In the genomic region with DNA sequence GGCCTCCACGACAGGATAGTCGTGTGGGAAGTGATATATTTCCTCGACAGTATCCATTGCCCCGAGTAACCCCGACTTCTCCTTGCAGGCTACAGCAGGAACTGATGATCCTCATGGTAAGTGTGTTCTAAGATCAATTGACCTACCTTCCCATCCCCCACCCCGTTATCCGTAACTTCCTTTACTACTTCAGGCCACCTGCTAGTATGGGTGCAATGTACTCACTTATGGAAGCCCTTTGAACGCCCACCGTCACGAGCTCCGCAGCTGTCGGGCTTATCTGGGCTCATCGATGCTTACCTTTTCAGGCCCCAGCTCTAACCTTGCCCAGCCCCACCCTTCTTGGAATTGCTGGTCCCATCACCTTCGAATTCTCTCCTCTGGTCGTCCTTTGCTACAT, we compare ENCODE assay signal across 8 mouse cellular contexts. TPM values are rescaled to one million over a fixed set of nuclear protein-coding genes. Genes with fewer than 3 reads are reported as not detected.
DNase-seq lines count a peak whose midpoint lies in the region; ATAC-seq and TF ChIP-seq lines count a peak whose summit lies in the region.

No protein-coding gene starts in this region.

- H3K36me3 ChIP-seq in neural tube, embryonic 11.5 days (ENCODE audit: control insufficient read depth, insufficient read depth, low read length): peaks cover 8% of the 10 kb centered on the region
- H3K36me3 ChIP-seq in erythroblast, embryonic 14.5 days (ENCODE audit: control insufficient read depth): peaks cover 88% of the 10 kb centered on the region
- H3K36me3 ChIP-seq in stomach, embryonic 16.5 days (ENCODE audit: control insufficient read depth, insufficient read depth, low read length): peaks cover 12% of the 10 kb centered on the region

- peak overlapping the region; percentile 97 for H3K4me3 ChIP-seq in neural tube, embryonic 11.5 days (ENCODE audit: low read depth, low read length)
- H3K4me3 ChIP-seq in erythroblast, embryonic 14.5 days (replicated peaks): peak overlapping the region; percentile 74
- peak overlapping the region; percentile 98 for H3K4me3 ChIP-seq in stomach, embryonic 16.5 days (replicated peaks; ENCODE audit: low read length)
- no peak overlapping the region; the same call in 1 of the 2 replicates for H3K4me3 ChIP-seq in left cerebral cortex, adult 2 months

- DNase-seq in neural tube, embryonic 11.5 days (ENCODE audit: low spot score): no peak
- no peak for DNase-seq in neural tube, embryonic 10.5 days (ENCODE audit: extremely low spot score, low spot score)
- DNase-seq in liver: peak; percentile 76
- no peak for DNase-seq in left cerebral cortex, adult 2 months (ENCODE audit: extremely low spot score in 1 of 2, low spot score in 2 of 2)
- DNase-seq in right cerebral cortex, postnatal 4 days: no peak
- DNase-seq in right cerebral cortex, adult 2 months (ENCODE audit: low spot score in 2 of 2): no peak

- H3K9me3 ChIP-seq in neural tube, embryonic 11.5 days (ENCODE audit: control insufficient read depth, low read length): no peaks in the 10 kb centered on the region
- no peaks in the 10 kb centered on the region for H3K9me3 ChIP-seq in erythroblast, embryonic 14.5 days (ENCODE audit: control insufficient read depth, low read length)
- no peaks in the 10 kb centered on the region for H3K9me3 ChIP-seq in stomach, embryonic 16.5 days (replicated peaks; ENCODE audit: control insufficient read depth, low read length)

- no peaks in the 10 kb centered on the region for H3K27me3 ChIP-seq in neural tube, embryonic 11.5 days (ENCODE audit: control insufficient read depth, insufficient read depth, low read length)
- H3K27me3 ChIP-seq in erythroblast, embryonic 14.5 days (ENCODE audit: control insufficient read depth): no peaks in the 10 kb centered on the region
- no peaks in the 10 kb centered on the region for H3K27me3 ChIP-seq in stomach, embryonic 16.5 days (ENCODE audit: control insufficient read depth, insufficient read depth, low read length)

- TF ChIP-seq CTCF in left cerebral cortex, adult 2 months (IDR thresholded peaks at IDR 0.05): no peak

- intact Hi-C loops in left cerebral cortex, adult 2 months (cut with DNase I): no loop called here

- H3K4me2 ChIP-seq in neural tube, embryonic 11.5 days (ENCODE audit: low read depth): peak overlapping the region; percentile 86
- peak overlapping the region; percentile 79 for H3K4me2 ChIP-seq in stomach, embryonic 16.5 days (ENCODE audit: low read depth, low read length)

- ATAC-seq in neural tube, embryonic 11.5 days (ENCODE audit: insufficient read depth, low FRiP score, low TSS enrichment): no peak
- ATAC-seq in stomach, embryonic 16.5 days (ENCODE audit: insufficient read depth, low FRiP score): no peak

- WGBS in neural tube, embryonic 11.5 days: 4% methylated on average over 15 of the region's 15 CpGs
- WGBS in stomach, embryonic 16.5 days: 2% methylated on average over 15 of the region's 15 CpGs

- peak overlapping the region; percentile 89 for H3K9ac ChIP-seq in neural tube, embryonic 11.5 days (ENCODE audit: low read length)
- H3K9ac ChIP-seq in stomach, embryonic 16.5 days (ENCODE audit: low read length): peak overlapping the region; percentile 88

- H3K4me1 ChIP-seq in neural tube, embryonic 11.5 days (ENCODE audit: control insufficient read depth, insufficient read depth, low read length): peaks cover 18% of the 10 kb centered on the region
- H3K4me1 ChIP-seq in erythroblast, embryonic 14.5 days (ENCODE audit: control insufficient read depth): peaks cover 72% of the 10 kb centered on the region
- peaks cover 30% of the 10 kb centered on the region for H3K4me1 ChIP-seq in stomach, embryonic 16.5 days (ENCODE audit: control insufficient read depth, insufficient read depth, low read length)

- H3K27ac ChIP-seq in neural tube, embryonic 11.5 days (ENCODE audit: low read depth, low read length): peak overlapping the region; percentile 60; the same call in 1 of the 2 replicates
- H3K27ac ChIP-seq in stomach, embryonic 16.5 days (ENCODE audit: low read length): peak overlapping the region; percentile 70
- no peak overlapping the region for H3K27ac ChIP-seq in left cerebral cortex, adult 2 months

RNA-seq across cellular contexts. Expression of gene Ube2c, which starts 0.6 kb away (rescaled TPM):
- 449 and 453 TPM in 2 replicates for polyA plus RNA-seq in neural tube, embryonic 11.5 days (2014; fragmentation: Nextera tagmentation; extraction: Ambion mirVana)
- 158 and 179 TPM in 2 replicates for polyA plus RNA-seq in erythroblast, embryonic 14.5 days (2012)
- 332 and 335 TPM in 2 replicates for polyA plus RNA-seq in stomach, embryonic 16.5 days (2015; fragmentation: Nextera tagmentation; extraction: Ambion mirVana)
- under 1 TPM in 1 of 2 experiments, not detected in 1; 0.36 TPM for total RNA-seq in left cerebral cortex, adult 2 months (2021)

RNA-seq across cellular contexts. Expression of gene Tnnc2, which starts 9.5 kb away (rescaled TPM):
- 43.2 and 55.4 TPM in 2 replicates for polyA plus RNA-seq in neural tube, embryonic 11.5 days (2014; fragmentation: Nextera tagmentation; extraction: Ambion mirVana)
- polyA plus RNA-seq in erythroblast, embryonic 14.5 days (2012): not detected in 2 replicates
- polyA plus RNA-seq in stomach, embryonic 16.5 days (2015; fragmentation: Nextera tagmentation; extraction: Ambion mirVana): 15.7 and 377 TPM in 2 replicates
- total RNA-seq in left cerebral cortex, adult 2 months (2021): 1 to 10 TPM in 1 of 2 experiments, not detected in 1; 1.1 TPM

RNA-seq across cellular contexts. Expression of gene Snx21, which starts 15.3 kb away (rescaled TPM):
- 11.2 and 14.1 TPM in 2 replicates for polyA plus RNA-seq in neural tube, embryonic 11.5 days (2014; fragmentation: Nextera tagmentation; extraction: Ambion mirVana)
- 1.5 and 2.4 TPM in 2 replicates for polyA plus RNA-seq in erythroblast, embryonic 14.5 days (2012)
- 26.3 and 26.5 TPM in 2 replicates for polyA plus RNA-seq in stomach, embryonic 16.5 days (2015; fragmentation: Nextera tagmentation; extraction: Ambion mirVana)
- 10 to 100 TPM; 54.4 to 57.2 TPM for total RNA-seq in left cerebral cortex, adult 2 months (2021)

RNA-seq across cellular contexts. Expression of gene Dnttip1, which starts 24.5 kb away (rescaled TPM):
- 67.9 and 77.0 TPM in 2 replicates for polyA plus RNA-seq in neural tube, embryonic 11.5 days (2014; fragmentation: Nextera tagmentation; extraction: Ambion mirVana)
- polyA plus RNA-seq in erythroblast, embryonic 14.5 days (2012): 16.3 and 17.4 TPM in 2 replicates
- 58.0 and 58.3 TPM in 2 replicates for polyA plus RNA-seq in stomach, embryonic 16.5 days (2015; fragmentation: Nextera tagmentation; extraction: Ambion mirVana)
- 10 to 100 TPM; 37.6 to 37.9 TPM for total RNA-seq in left cerebral cortex, adult 2 months (2021)

RNA-seq across cellular contexts. Expression of gene Wfdc3, which starts 24.5 kb away (rescaled TPM):
- polyA plus RNA-seq in neural tube, embryonic 11.5 days (2014; fragmentation: Nextera tagmentation; extraction: Ambion mirVana): 0.13 and 1.4 TPM in 2 replicates
- 0.04 and 0.07 TPM in 2 replicates for polyA plus RNA-seq in erythroblast, embryonic 14.5 days (2012)
- 1.3 and 1.9 TPM in 2 replicates for polyA plus RNA-seq in stomach, embryonic 16.5 days (2015; fragmentation: Nextera tagmentation; extraction: Ambion mirVana)
- total RNA-seq in left cerebral cortex, adult 2 months (2021): 1 to 10 TPM; 1.4 to 1.6 TPM

Comparison
In these comparisons a context has a peak if more than half of its experiments do, and no peak if none do; other contexts are left out.
1. RNA of gene Tnnc2, which starts 9.5 kb away (polyA plus RNA-seq): 15.7 to 377 TPM in stomach, embryonic 16.5 days and 43.2 to 55.4 TPM in neural tube, embryonic 11.5 days; not detected in erythroblast, embryonic 14.5 days; every median in the first group is over 10 times any median in the second.